ENCODE assay signal across 17 mouse cellular contexts in the genomic region with DNA sequence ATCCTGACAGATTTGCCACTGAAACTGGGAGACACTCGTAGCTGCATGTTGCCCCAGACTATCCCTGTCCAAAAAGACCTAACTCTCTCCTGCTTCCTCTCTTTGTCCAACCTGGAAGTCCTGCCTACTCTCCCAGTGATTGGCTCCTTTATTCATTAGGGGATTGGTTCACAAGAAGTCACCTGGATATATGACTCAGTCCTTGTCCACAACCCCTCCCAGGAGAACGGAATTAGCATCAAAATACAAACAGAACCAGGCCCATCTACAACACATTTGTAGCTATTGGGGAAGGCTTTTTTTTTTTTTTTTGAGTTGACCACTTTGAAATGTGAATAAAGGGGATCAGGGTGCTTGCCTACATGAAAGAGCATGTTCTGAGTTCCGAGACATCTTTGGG.
DNase-seq lines count a peak whose midpoint lies in the region; ATAC-seq and TF ChIP-seq lines count a peak whose summit lies in the region.
"Had no signal": no experiment of that assay in that cellular context is flagged by ENCODE, and none has a peak within 500 bp of the region (broad histone marks: within the 10 kb centered on the region; RNA-seq: fewer than 3 reads in every experiment).

No protein-coding gene starts in this region.

- DNase-seq in layer of hippocampus, adult 2 months (ENCODE audit: low spot score in 2 of 2): no peak
- DNase-seq in layer of hippocampus, adult 8-10 months (ENCODE audit: low spot score in 2 of 2): no peak
- DNase-seq in ES-E14 (ENCODE audit: low read depth, low spot score) (peak; percentile 13), ZHBTc4 (ENCODE audit: low read depth, low spot score) (peak; percentile 57)
- no peak for DNase-seq in gastrocnemius, postnatal 14 days
- DNase-seq: adrenal gland, adult 8-10 months; adrenal gland, postnatal 25 days; B cell, adult 2 months; embryo, embryonic 11 days had no signal

- peak overlapping the region; percentile 67 for H3K27ac ChIP-seq in layer of hippocampus, adult 2 months
- H3K27ac ChIP-seq in ES-E14 (ENCODE audit: insufficient read depth, low read depth, low read length, poor library complexity, severe bottlenecking): no peak overlapping the region
- no peak overlapping the region for H3K27ac ChIP-seq in intestine, postnatal 0 days (ENCODE audit: low read depth, low read length)
- H3K27ac ChIP-seq: embryonic facial prominence, embryonic 13.5 days; embryonic facial prominence, embryonic 15.5 days; forebrain, embryonic 10.5 days; forebrain, embryonic 12.5 days had no signal

- no peaks in the 10 kb centered on the region for H3K36me3 ChIP-seq in ES-E14 (ENCODE audit: control insufficient read depth, insufficient read depth, low read length, poor library complexity, severe bottlenecking)
- no peaks in the 10 kb centered on the region for H3K36me3 ChIP-seq in intestine, postnatal 0 days (ENCODE audit: control insufficient read depth, insufficient read depth)
- H3K36me3 ChIP-seq: embryonic facial prominence, embryonic 13.5 days; embryonic facial prominence, embryonic 15.5 days; forebrain, embryonic 10.5 days; forebrain, embryonic 12.5 days had no signal

- TF ChIP-seq CTCF in layer of hippocampus, adult 2 months (conservative IDR thresholded peaks at IDR 0.05): no peak
- TF ChIP-seq CTCF in intestine, postnatal 0 days (IDR thresholded peaks at IDR 0.05; ENCODE audit: low read depth): no peak

- no peaks in the 10 kb centered on the region for H3K9me3 ChIP-seq in ES-E14 (ENCODE audit: control insufficient read depth, insufficient read depth, low read depth, low read length)
- H3K9me3 ChIP-seq in intestine, postnatal 0 days (ENCODE audit: control insufficient read depth): no peaks in the 10 kb centered on the region
- H3K9me3 ChIP-seq: embryonic facial prominence, embryonic 13.5 days; embryonic facial prominence, embryonic 15.5 days; forebrain, embryonic 10.5 days; forebrain, embryonic 12.5 days had no signal

- in situ Hi-C loops in ES-E14 (cut with MboI; ENCODE audit: low sequenced_read_pairs in 2 of 2, unreplicated experiment in 2 of 2): no loop called here

- ATAC-seq in intestine, postnatal 0 days: no peak
- ATAC-seq: CD4-positive, CD25-positive, alpha-beta regulatory T cell, adult 4 months had no signal

- intact Hi-C loops in gastrocnemius, postnatal 14 days (cut with DNase I; ENCODE audit: low total_unique reads): no loop called here

- no peak overlapping the region for H3K4me3 ChIP-seq in layer of hippocampus, adult 2 months
- H3K4me3 ChIP-seq in ES-E14 (ENCODE audit: insufficient read depth in 1 of 2, low read depth in 1 of 2, low read length in 2 of 2, poor library complexity in 1 of 2, severe bottlenecking in 1 of 2): no peak overlapping the region
- H3K4me3 ChIP-seq in intestine, postnatal 0 days (ENCODE audit: low read depth, low read length): no peak overlapping the region
- H3K4me3 ChIP-seq: embryonic facial prominence, embryonic 13.5 days; embryonic facial prominence, embryonic 15.5 days; erythroblast, embryonic 14.5 days; forebrain, embryonic 10.5 days; forebrain, embryonic 12.5 days had no signal

- WGBS in intestine, postnatal 0 days: 85% methylated on average over 3 of the region's 3 CpGs

- H3K4me2 ChIP-seq in intestine, postnatal 0 days (replicated peaks; ENCODE audit: low read depth): no peak overlapping the region
- H3K4me2 ChIP-seq: embryonic facial prominence, embryonic 13.5 days; embryonic facial prominence, embryonic 15.5 days; forebrain, embryonic 12.5 days had no signal

- H3K4me1 ChIP-seq in ES-E14 (ENCODE audit: control insufficient read depth in 2 of 2, insufficient read depth in 2 of 2, low read length in 2 of 2, poor library complexity in 1 of 2): no peaks in the 10 kb centered on the region
- H3K4me1 ChIP-seq in intestine, postnatal 0 days (replicated peaks; ENCODE audit: control insufficient read depth, insufficient read depth, low read length): no peaks in the 10 kb centered on the region
- H3K4me1 ChIP-seq: embryonic facial prominence, embryonic 15.5 days; forebrain, embryonic 12.5 days had no signal

- no peak overlapping the region for H3K9ac ChIP-seq in ES-E14 (ENCODE audit: insufficient read depth, low read depth, low read length, poor library complexity, severe bottlenecking)
- no peak overlapping the region for H3K9ac ChIP-seq in intestine, postnatal 0 days (ENCODE audit: low read depth, low read length)
- H3K9ac ChIP-seq: embryonic facial prominence, embryonic 13.5 days; embryonic facial prominence, embryonic 15.5 days; forebrain, embryonic 12.5 days had no signal

- H3K27me3 ChIP-seq in intestine, postnatal 0 days (replicated peaks; ENCODE audit: control insufficient read depth, insufficient read depth, low read length): no peaks in the 10 kb centered on the region
- H3K27me3 ChIP-seq: CH12.LX; embryonic facial prominence, embryonic 13.5 days; embryonic facial prominence, embryonic 15.5 days; forebrain, embryonic 12.5 days had no signal

TF ChIP-seq in ES-E14, 5 proteins besides CTCF, POLR2A, EP300 and RAD21:
- TF ChIP-seq MAFK (IDR thresholded peaks at IDR 0.05; ENCODE audit: insufficient read depth, low read depth, low read length): no peak
- peak; percentile 86 for TF ChIP-seq ZNF384 (IDR thresholded peaks at IDR 0.05; ENCODE audit: low read depth, low read length)
- TF ChIP-seq ZC3H11A (IDR thresholded peaks at IDR 0.05; ENCODE audit: borderline replicate concordance, low read depth, low read length): no peak
- TF ChIP-seq HCFC1 (IDR thresholded peaks at IDR 0.05; ENCODE audit: borderline replicate concordance, insufficient read depth, low read length): no peak
- no peak for TF ChIP-seq CHD2 (IDR thresholded peaks at IDR 0.05; ENCODE audit: low read depth, low read length)

Comparison
In these comparisons a context has a peak if more than half of its experiments do, and no peak if none do; other contexts are left out.
1. DNase-seq: peak in ES-E14 (single experiment) and ZHBTc4 (single experiment); none in layer of hippocampus, adult 2 months (0 of 2), layer of hippocampus, adult 8-10 months (0 of 2) and gastrocnemius, postnatal 14 days (single experiment).